Mouse (Mus musculus) stomach, postnatal 0 days (tissue): Measurements from ENCODE around the gene Rhobtb1. TPM values are rescaled to one million over a fixed set of nuclear protein-coding genes. Genes with fewer than 3 reads are reported as not detected.
A peak's percentile ranks its signal among the peaks of the same experiment; 100 is the strongest.

Experiments
- ATAC-seq: fragments of 200-750 bp; cut with Nextera tagmentation; 2 replicates; pipeline ENCODE4 v1.8.0; 2017; ENCODE audit not compliant: low FRiP score, low TSS enrichment
- DNase-seq: peaks from one replicate; pipeline ENCODE4 v3.0.0-alpha.2; 2016; ENCODE audit warnings: low spot score
- H3K27ac ChIP-seq: fragments of 300-500 bp; sonication (generic); replicated peaks from 2 replicates; pipeline ENCODE4 v1.5.1; 2014; ENCODE audit warnings: mild to moderate bottlenecking, control low read depth
- H3K27me3 ChIP-seq: fragments of 300-500 bp; sonication (generic); 2 replicates; pipeline ENCODE4 v1.6.1; 2014; ENCODE audit warnings: low read length; ENCODE audit not compliant: control insufficient read depth, insufficient read depth
- H3K36me3 ChIP-seq: fragments of 300-500 bp; sonication (generic); 2 replicates; pipeline ENCODE4 v1.6.1; 2014; ENCODE audit warnings: low read length, mixed read lengths; ENCODE audit not compliant: control insufficient read depth, insufficient read depth
- H3K4me1 ChIP-seq: fragments of 300-500 bp; sonication (generic); replicated peaks from 2 replicates; pipeline ENCODE4 v1.6.1; 2014; ENCODE audit warnings: antibody characterized with exemption; ENCODE audit not compliant: control insufficient read depth, insufficient read depth
- H3K4me2 ChIP-seq: fragments of 300-500 bp; sonication (generic); replicated peaks from 2 replicates; pipeline ENCODE4 v1.6.1; 2014; ENCODE audit warnings: low read depth, mild to moderate bottlenecking, control low read depth, moderate library complexity
- H3K4me3 ChIP-seq: fragments of 300-500 bp; sonication (generic); 2 replicates; pipeline ENCODE4 v1.5.1; 2014; ENCODE audit warnings: low read depth, low read length, control low read depth
- H3K9ac ChIP-seq: fragments of 300-500 bp; sonication (generic); 2 replicates; pipeline ENCODE4 v1.6.1; 2014; ENCODE audit warnings: mild to moderate bottlenecking, low read length, control low read depth, mixed read lengths
- H3K9me3 ChIP-seq: fragments of 300-500 bp; sonication (generic); 2 replicates; pipeline ENCODE4 v1.6.1; 2016; ENCODE audit warnings: low read length; ENCODE audit not compliant: control insufficient read depth
- CTCF ChIP-seq: IDR thresholded peaks from 2 replicates; pipeline ENCODE4 v1.5.1; 2016; ENCODE audit warnings: antibody characterized with exemption, low read depth, mild to moderate bottlenecking, moderate library complexity
- EP300 ChIP-seq: optimal IDR thresholded peaks from 2 replicates; pipeline ENCODE3; 2016; ENCODE audit warnings: antibody characterized with exemption
- WGBS: fragments of 180-500 bp; shearing (Covaris S2); extraction: QIAGEN DNeasy Blood & Tissue Kit; methylation state at CpG from one replicate; pipeline ENCODE4 v1.1.7; 2014; 5-methylcytosine and 5-hydroxymethylcytosine counted together
- polyA plus RNA-seq: library from polyadenylated mRNA; unstranded; fragments of >200 nt; fragmentation: Nextera tagmentation; extraction: Ambion mirVana; gene quantifications from 2 replicates; pipeline ENCODE4 v1.2.1, GENCODE M21; 2015

Gene Rhobtb1
- polyA plus RNA-seq, 1 experiment from 2014 or later = 34.4 TPM

- Histone ChIP-seq H3K27ac (no peak overlapping the region), H3K9me3 (no peaks in the 10 kb centered on the region), H3K4me1 (peaks cover 5% of the 10 kb centered on the region), H3K36me3 (no peaks in the 10 kb centered on the region), H3K9ac (no peak overlapping the region), H3K4me3 (no peak overlapping the region), H3K27me3 (no peaks in the 10 kb centered on the region), H3K4me2 (no peak overlapping the region)
- no peak for DNase-seq
- no peak for TF ChIP-seq CTCF
- TF ChIP-seq EP300 = no peak
- ATAC-seq = peak; percentile 51
- WGBS = 22% methylated on average over 3 of the region's 3 CpGs
Observed at GRCm38 (mm10) chr10:69180997-69181396, 29.8 kb downstream of the Rhobtb1 start.

- Histone ChIP-seq H3K9ac (no peak overlapping the region), H3K4me3 (no peak overlapping the region), H3K4me1 (peaks cover 5% of the 10 kb centered on the region), H3K27ac (peak overlapping the region; percentile 96), H3K9me3 (no peaks in the 10 kb centered on the region), H3K27me3 (no peaks in the 10 kb centered on the region), H3K4me2 (no peak overlapping the region), H3K36me3 (no peaks in the 10 kb centered on the region)
- TF ChIP-seq CTCF (no peak), EP300 (no peak)
- DNase-seq (no peak), ATAC-seq (no peak)
- WGBS = 90% methylated on average over 4 of the region's 4 CpGs
Observed at GRCm38 (mm10) chr10:69184903-69185302, 33.7 kb downstream of the Rhobtb1 start.

GRCm38 (mm10) chr10:69185431-69185830, 34.2 kb downstream of the Rhobtb1 start:
- Histone ChIP-seq H3K27me3 (no peaks in the 10 kb centered on the region), H3K4me3 (no peak overlapping the region), H3K4me1 (peaks cover 5% of the 10 kb centered on the region), H3K9ac (no peak overlapping the region), H3K36me3 (no peaks in the 10 kb centered on the region), H3K9me3 (no peaks in the 10 kb centered on the region), H3K4me2 (peak overlapping the region; percentile 37), H3K27ac (peak overlapping the region; percentile 96)
- 24% methylated on average over 4 of the region's 4 CpGs for WGBS
- no peak for TF ChIP-seq EP300
- TF ChIP-seq CTCF = peak; percentile 38
- peak; percentile 38 for DNase-seq
- peak; percentile 50 for ATAC-seq

- peak overlapping the region; percentile 23 for H3K4me3 ChIP-seq
- TF ChIP-seq CTCF (peak; percentile 86), EP300 (peak; percentile 89)
- WGBS = 14% methylated on average over 21 of the region's 21 CpGs
- H3K36me3 ChIP-seq = no peaks in the 10 kb centered on the region
- peak overlapping the region; percentile 74 for H3K27ac ChIP-seq
- H3K4me1 ChIP-seq = peaks cover 5% of the 10 kb centered on the region
- no peaks in the 10 kb centered on the region for H3K9me3 ChIP-seq
- peak overlapping the region; percentile 24; the same call in 1 of the 2 replicates for H3K4me2 ChIP-seq
- no peaks in the 10 kb centered on the region for H3K27me3 ChIP-seq
- peak; percentile 78 for DNase-seq
- no peak overlapping the region for H3K9ac ChIP-seq
- peak; percentile 93 for ATAC-seq
Observed at GRCm38 (mm10) chr10:69185894-69186893, 35.0 kb downstream of the Rhobtb1 start.

GRCm38 (mm10) chr10:69187773-69188443, 36.7 kb downstream of the Rhobtb1 start:
- Histone ChIP-seq H3K4me3 (no peak overlapping the region), H3K9ac (no peak overlapping the region), H3K36me3 (no peaks in the 10 kb centered on the region), H3K4me1 (peaks cover 5% of the 10 kb centered on the region), H3K27ac (no peak overlapping the region), H3K4me2 (no peak overlapping the region), H3K9me3 (no peaks in the 10 kb centered on the region), H3K27me3 (no peaks in the 10 kb centered on the region)
- 83% methylated on average over 9 of the region's 9 CpGs for WGBS
- TF ChIP-seq CTCF (no peak), EP300 (no peak)
- no peak for ATAC-seq
- no peak for DNase-seq
